Mouse (Mus musculus) lung, postnatal 0 days (tissue): ENCODE measurements around the gene Idh2. TPM values are rescaled to one million over a fixed set of nuclear protein-coding genes. Genes with fewer than 3 reads are reported as not detected.
A peak's percentile ranks its signal among the peaks of the same experiment; 100 is the strongest.

Experiments
- ATAC-seq: fragments of 200-750 bp; cut with Nextera tagmentation; 2 replicates; pipeline ENCODE4 v1.8.0; 2017; ENCODE audit warnings: moderate library complexity
- DNase-seq: peaks from one replicate; pipeline ENCODE4 v3.0.0-alpha.2; 2016; ENCODE audit warnings: low spot score
- H3K27ac ChIP-seq: fragments of 300-500 bp; sonication (generic); 2 replicates; pipeline ENCODE4 v1.5.1; 2014; ENCODE audit warnings: antibody characterized with exemption, mild to moderate bottlenecking, low read length, mixed read lengths
- H3K27me3 ChIP-seq: fragments of 300-500 bp; sonication (generic); replicated peaks from 2 replicates; pipeline ENCODE4 v1.6.1; 2014; ENCODE audit warnings: low read length, mixed read lengths; ENCODE audit not compliant: insufficient read depth
- H3K36me3 ChIP-seq: fragments of 300-500 bp; sonication (generic); 2 replicates; pipeline ENCODE4 v1.6.1; 2014; ENCODE audit warnings: low read length, mixed read lengths; ENCODE audit not compliant: insufficient read depth
- H3K4me1 ChIP-seq: fragments of 300-500 bp; sonication (generic); 2 replicates; pipeline ENCODE4 v1.6.1; 2014; ENCODE audit warnings: antibody characterized with exemption, low read depth, low read length, mixed read lengths; ENCODE audit not compliant: insufficient read depth
- H3K4me2 ChIP-seq: fragments of 300-500 bp; sonication (generic); replicated peaks from 2 replicates; pipeline ENCODE4 v1.6.1; 2014; ENCODE audit warnings: low read depth, mild to moderate bottlenecking, low read length, moderate library complexity, mixed read lengths
- H3K4me3 ChIP-seq: fragments of 300-500 bp; sonication (generic); 2 replicates; pipeline ENCODE4 v1.5.1; 2014; ENCODE audit warnings: low read depth, low read length
- H3K9ac ChIP-seq: fragments of 300-500 bp; sonication (generic); replicated peaks from 2 replicates; pipeline ENCODE4 v1.6.1; 2014; ENCODE audit warnings: low read depth, mild to moderate bottlenecking
- H3K9me3 ChIP-seq: fragments of 300-500 bp; sonication (generic); 2 replicates; pipeline ENCODE4 v1.6.1; 2016; ENCODE audit warnings: low read length, mixed read lengths
- CTCF ChIP-seq: IDR thresholded peaks from 2 replicates; pipeline ENCODE4 v1.5.1; 2016; ENCODE audit warnings: antibody characterized with exemption, mild to moderate bottlenecking
- EP300 ChIP-seq: IDR thresholded peaks from 2 replicates; pipeline ENCODE4 v1.6.1; 2016; ENCODE audit warnings: antibody characterized with exemption, mild to moderate bottlenecking, control low read depth
- WGBS: fragments of 180-500 bp; shearing (Covaris S2); extraction: QIAGEN DNeasy Blood & Tissue Kit; methylation state at CpG from one replicate; pipeline ENCODE4 v1.1.7; 2014; 5-methylcytosine and 5-hydroxymethylcytosine counted together
- polyA plus RNA-seq: library from polyadenylated mRNA; unstranded; fragments of >200 nt; fragmentation: Nextera tagmentation; extraction: Ambion mirVana; gene quantifications from 2 replicates; pipeline ENCODE4 v1.2.1, GENCODE M21; 2015

Idh2 gene
- polyA plus RNA-seq = 296 and 298 TPM in 2 replicates

DNA sequence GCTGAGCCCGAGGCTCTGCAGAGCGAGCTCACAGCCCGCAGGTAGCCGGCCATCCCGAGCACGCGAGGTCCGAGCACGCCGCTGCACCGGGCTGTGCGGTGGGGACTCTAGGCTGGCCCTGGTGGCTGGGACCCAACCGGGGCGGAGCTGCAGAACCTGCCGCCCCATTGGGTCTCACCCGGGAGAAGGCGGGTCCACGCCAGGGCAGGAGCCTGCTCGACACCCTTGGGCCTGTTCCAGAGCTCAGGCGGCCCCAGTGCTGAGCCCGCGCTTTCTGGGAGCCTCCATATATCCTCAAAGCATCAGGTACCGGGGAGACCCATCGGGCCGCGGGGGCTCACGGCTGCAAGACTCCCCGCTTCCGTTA is at the start of gene Idh2:
Idh2 (minus strand) TSS at position 169 of the 367 bp plus-strand sequence.
- no peak for TF ChIP-seq CTCF
- no peak for TF ChIP-seq EP300
- ATAC-seq = peak; percentile 95

DNA sequence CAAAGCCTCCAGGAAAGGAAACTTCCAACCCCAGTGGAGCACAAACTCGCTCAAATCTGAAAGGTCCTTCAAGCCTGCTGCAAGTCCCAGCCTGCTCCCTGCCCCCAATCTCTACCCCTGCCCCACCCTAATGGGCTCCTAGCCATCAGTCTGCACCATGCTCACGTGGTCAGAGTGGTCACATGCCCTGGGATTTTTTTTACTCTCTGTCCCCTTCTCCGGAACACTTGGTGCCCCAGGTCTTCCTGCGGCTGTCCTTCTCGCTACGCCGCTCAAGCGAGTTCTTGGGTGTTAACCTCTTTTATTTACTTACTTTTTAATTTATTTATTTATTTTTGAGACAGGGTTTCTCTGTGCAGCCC is 45.7 kb upstream of the Idh2 start:
- DNase-seq (peak; percentile 80), ATAC-seq (peak; percentile 77)
- Histone ChIP-seq H3K4me2 (no peak overlapping the region), H3K4me1 (peaks cover 4% of the 10 kb centered on the region; the same call in 1 of the 2 replicates), H3K27ac (peak overlapping the region; percentile 54; the same call in 1 of the 2 replicates), H3K4me3 (no peak overlapping the region), H3K36me3 (no peaks in the 10 kb centered on the region), H3K9me3 (no peaks in the 10 kb centered on the region), H3K27me3 (no peaks in the 10 kb centered on the region), H3K9ac (no peak overlapping the region)
- 24% methylated on average over 8 of the region's 8 CpGs for WGBS
- no peak for TF ChIP-seq EP300
- no peak for TF ChIP-seq CTCF

More for the DNA sequence above, at the start of gene Idh2:
- Histone ChIP-seq H3K27me3 (no peaks in the 10 kb centered on the region), H3K36me3 (no peaks in the 10 kb centered on the region), H3K4me1 (peaks cover 13% of the 10 kb centered on the region; the same call in 1 of the 2 replicates), H3K9ac (peak within 1 kb of the TSS; percentile 79), H3K4me2 (peak within 1 kb of the TSS; percentile 98), H3K4me3 (peak within 1 kb of the TSS; percentile 86), H3K9me3 (no peaks in the 10 kb centered on the region), H3K27ac (peak within 1 kb of the TSS; percentile 95)
- 2% methylated on average over 28 of the region's 29 CpGs for WGBS
- peak; percentile 96 for DNase-seq

DNA sequence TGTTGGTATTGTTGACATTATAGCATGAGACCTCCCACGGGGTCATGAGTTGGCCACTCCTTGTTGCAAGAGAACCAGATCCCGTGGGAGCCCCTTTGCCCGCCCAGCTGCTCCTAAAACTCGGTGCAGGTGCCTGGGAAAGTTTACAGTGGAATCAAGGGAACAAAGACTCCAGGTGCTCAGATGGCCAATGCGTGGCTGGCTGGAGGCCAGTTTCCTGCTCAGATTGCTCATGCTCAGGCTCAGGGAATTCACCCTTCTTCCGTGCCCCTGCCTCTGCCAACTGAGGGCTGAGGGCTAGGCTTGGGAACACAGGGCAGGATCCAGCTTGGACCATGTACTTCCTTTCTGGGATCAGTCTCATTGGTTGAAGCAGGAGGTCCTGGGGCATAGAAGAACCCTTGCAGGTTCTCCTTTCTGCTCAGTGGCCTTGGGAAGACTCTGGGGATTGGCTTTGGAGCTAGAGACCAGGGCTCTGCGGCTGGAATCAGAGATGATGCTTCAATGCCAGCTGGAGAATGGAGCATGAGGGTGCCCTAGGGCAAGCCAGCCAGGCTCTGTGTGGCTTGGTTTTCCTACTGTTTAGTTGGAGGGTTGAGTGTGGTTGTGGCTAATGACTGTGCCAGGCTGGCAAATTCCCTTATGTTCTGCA is 45.2 kb upstream of the Idh2 start:
- ATAC-seq (peak; percentile 73), DNase-seq (peak; percentile 82)
- Histone ChIP-seq H3K4me2 (no peak overlapping the region), H3K9me3 (no peaks in the 10 kb centered on the region), H3K4me1 (peaks cover 4% of the 10 kb centered on the region; the same call in 1 of the 2 replicates), H3K9ac (no peak overlapping the region), H3K27me3 (no peaks in the 10 kb centered on the region), H3K36me3 (no peaks in the 10 kb centered on the region), H3K4me3 (no peak overlapping the region), H3K27ac (peak overlapping the region; percentile 54)
- TF ChIP-seq EP300 = no peak
- TF ChIP-seq CTCF = no peak
- WGBS = 25% methylated on average over 7 of the region's 7 CpGs

DNA sequence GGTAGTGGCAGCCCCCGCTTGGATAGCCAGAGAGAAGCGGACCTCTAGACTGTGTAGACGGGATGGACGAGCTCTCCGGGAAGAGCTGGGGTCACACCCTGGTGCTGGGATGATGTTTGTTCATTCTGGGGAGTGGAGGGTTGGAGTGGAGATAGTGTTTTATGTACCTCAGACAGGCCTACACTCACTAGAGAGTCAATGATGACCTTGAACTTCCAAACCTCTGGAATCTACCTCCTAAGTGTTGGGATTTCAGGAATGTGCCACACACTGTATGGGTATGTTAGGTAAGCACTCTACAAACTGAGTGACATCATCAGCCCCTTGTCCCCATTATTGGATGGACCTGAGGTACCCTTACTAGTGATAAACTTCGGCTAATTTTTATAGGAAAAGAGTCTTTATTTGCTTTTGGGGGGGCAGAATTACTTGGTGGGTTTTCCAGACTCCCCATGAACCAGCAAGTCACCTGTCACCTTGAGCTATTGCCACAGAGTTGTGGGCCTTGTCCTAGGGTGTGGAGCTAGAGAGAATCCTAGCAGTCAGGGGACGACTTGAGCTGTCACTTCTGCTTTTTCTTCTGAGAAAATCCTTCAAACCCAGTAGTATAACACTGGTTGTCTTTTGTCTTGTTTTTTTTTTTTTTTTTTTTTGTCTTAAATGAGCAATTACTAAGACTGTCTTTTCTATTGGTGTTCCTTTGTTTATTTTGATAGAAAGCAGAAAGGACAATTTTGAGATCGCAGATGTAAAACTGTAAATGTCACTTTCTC is 43.5 kb upstream of the Idh2 start:
- H3K27me3 ChIP-seq = no peaks in the 10 kb centered on the region
- H3K4me2 ChIP-seq = no peak overlapping the region
- H3K4me3 ChIP-seq = no peak overlapping the region
- TF ChIP-seq EP300 (no peak), CTCF (no peak)
- peaks cover 4% of the 10 kb centered on the region; the same call in 1 of the 2 replicates for H3K4me1 ChIP-seq
- H3K27ac ChIP-seq = no peak overlapping the region
- WGBS = 78% methylated on average over 8 of the region's 8 CpGs
- DNase-seq (no peak), ATAC-seq (no peak)
- no peaks in the 10 kb centered on the region for H3K9me3 ChIP-seq
- no peaks in the 10 kb centered on the region for H3K36me3 ChIP-seq
- H3K9ac ChIP-seq = no peak overlapping the region

DNA sequence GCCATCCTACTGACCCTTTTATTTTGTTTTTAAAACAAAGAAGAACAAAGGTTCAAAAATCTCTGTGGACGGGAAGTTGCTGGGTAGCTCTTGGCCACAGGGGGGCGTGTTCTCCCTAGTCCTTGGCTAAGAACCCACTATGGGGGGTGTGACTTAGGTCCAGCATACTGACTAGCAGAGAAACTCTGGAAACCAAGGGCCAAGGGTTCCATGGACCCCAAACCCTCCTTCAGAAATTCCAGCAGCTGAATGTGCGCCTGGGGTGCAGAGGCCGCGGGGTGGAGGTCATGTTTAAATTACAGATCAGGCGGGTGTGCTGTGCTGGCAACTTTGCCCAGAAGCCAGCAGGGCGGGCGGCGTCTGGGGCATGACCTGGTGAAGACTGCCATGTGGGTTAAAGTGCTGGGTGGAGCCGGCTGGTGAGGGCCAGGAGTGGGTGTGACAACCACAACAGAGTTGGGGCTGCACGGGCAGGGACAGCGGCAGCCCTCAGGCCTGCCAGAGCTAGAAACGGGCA is 41.6 kb upstream of the Idh2 start:
- Histone ChIP-seq H3K36me3 (no peaks in the 10 kb centered on the region), H3K9me3 (no peaks in the 10 kb centered on the region), H3K4me3 (no peak overlapping the region), H3K27me3 (no peaks in the 10 kb centered on the region), H3K4me1 (peaks cover 4% of the 10 kb centered on the region; the same call in 1 of the 2 replicates), H3K4me2 (0 out of 2 replicates have a peak overlapping the region, but pooled peaks have one; percentile 4), H3K27ac (no peak overlapping the region), H3K9ac (no peak overlapping the region)
- 25% methylated on average over 13 of the region's 13 CpGs for WGBS
- DNase-seq = peak; percentile 81
- peak; percentile 57 for ATAC-seq
- TF ChIP-seq EP300 (no peak), CTCF (peak; percentile 74)

DNA sequence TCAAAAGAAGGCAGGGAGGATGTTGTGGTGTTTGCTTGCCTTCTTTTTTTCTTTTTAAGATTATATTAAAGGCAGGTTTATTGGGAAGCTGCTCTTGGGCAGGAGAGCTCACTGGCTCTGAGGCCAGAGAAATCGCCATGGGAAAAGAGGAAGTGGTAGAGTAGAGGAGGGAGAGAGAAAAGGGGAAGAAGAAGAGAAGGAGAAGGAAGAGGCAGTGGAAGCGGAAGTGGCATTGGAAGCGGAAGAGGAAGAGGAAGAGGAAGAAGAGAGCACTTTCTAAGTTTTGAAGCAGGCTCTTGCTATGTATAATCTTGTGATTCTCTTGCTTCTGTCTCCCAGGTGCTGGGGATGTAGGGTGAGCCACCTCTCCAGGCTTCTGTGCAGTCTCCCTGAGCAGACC is 39.5 kb upstream of the Idh2 start:
- Histone ChIP-seq H3K4me2 (no peak overlapping the region), H3K4me3 (no peak overlapping the region), H3K9ac (no peak overlapping the region), H3K36me3 (no peaks in the 10 kb centered on the region), H3K4me1 (peaks cover 4% of the 10 kb centered on the region; the same call in 1 of the 2 replicates), H3K27ac (no peak overlapping the region), H3K27me3 (no peaks in the 10 kb centered on the region), H3K9me3 (no peaks in the 10 kb centered on the region)
- ATAC-seq = no peak
- no peak for DNase-seq
- 73% methylated on average over 3 of the region's 3 CpGs for WGBS
- TF ChIP-seq EP300 (no peak), CTCF (no peak)
